Mouse (Mus musculus): Measurements from ENCODE around the gene Metap2.

DNA sequence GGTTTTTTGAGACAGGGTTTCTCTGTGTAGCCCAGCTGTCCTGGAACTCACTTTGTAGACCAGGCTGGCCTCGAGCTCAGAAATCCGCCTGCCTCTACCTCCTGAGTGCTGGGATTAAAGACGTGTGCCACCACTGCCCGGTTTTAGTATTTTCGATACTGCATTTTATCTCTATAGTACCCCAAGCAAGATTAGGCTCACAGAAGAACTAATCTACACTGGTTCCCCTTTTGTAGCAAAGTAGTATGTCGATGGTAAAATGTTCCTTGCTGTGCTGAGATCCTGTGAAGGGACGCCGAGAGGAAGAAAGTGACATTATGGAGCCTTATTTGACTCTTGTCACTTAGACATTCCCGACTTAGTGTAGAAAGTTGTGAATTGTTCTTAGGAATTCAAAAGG is 41.8 kb downstream of the Metap2 start:
- TF ChIP-seq GATA1 (IDR thresholded peaks at IDR 0.05; ENCODE audit: low read length) (no peak), TAL1 (IDR thresholded peaks at IDR 0.05; ENCODE audit: low read length) (no peak)
